Mouse (Mus musculus): ENCODE measurements at regions not wholly inside any gene's neighbourhood (a gene's known extent, or its start where the extent isn't known, plus 50 kb on each side); places are given as distances from the start of the nearest gene placed in this dataset.

DNA sequence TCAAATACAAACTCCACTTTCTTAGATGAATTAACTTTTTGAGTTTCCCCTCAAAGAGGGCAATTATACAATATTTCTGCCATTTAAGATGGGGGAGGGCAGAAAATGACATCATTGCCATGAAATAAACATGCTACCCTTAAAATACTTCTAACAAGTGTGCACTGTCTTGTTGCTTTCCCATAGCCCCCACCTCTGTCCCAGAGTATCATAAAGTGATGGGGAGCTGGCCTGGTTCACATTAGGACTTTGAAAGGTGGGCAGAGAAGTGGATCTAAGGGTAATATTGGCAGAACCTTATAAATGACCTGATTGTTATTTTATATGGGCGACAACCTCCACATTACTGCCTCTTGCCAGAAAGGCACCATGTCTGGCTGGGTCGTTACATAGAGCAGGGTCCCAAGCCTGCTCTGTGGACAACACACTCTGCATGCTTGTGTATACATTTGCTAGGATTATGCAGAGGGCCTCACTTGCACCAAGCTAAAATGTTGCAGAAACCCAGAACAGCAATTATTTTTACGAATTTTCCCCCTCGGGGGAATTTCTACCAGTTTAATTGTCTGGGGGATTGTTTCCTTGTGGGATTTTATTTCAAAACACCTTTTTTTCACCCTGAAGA is 521.3 kb downstream of the Ebf1 start:
- TF ChIP-seq CTCF (conservative IDR thresholded peaks at IDR 0.05) = no peak
- Histone ChIP-seq H3K27ac (no peak overlapping the region), H3K4me3 (no peak overlapping the region)
- no peak for DNase-seq (ENCODE audit: low spot score in 2 of 2)

DNA sequence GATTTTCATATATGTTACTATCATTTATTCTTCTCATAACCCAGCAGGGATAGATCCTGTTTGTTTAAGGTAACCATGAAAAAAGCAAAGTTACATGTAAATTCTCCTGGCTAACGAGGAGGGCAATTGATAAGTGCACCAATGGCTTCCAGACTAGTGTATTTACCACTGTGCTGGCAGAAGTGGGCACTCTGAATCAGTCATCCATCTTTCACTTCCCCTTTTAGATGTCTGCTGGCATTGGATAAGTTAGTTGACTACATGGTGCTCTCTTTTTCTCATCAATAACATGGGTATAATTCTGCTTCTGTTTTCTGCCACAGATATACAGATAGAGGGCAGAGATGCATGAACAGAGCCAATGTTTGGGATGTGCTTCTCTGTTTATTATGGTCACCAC is 523.4 kb downstream of the Ebf1 start:
- Histone ChIP-seq H3K27ac (no peak overlapping the region), H3K4me3 (no peak overlapping the region)
- no peak for TF ChIP-seq CTCF (conservative IDR thresholded peaks at IDR 0.05)
- no peak for DNase-seq (ENCODE audit: low spot score in 2 of 2)

DNA sequence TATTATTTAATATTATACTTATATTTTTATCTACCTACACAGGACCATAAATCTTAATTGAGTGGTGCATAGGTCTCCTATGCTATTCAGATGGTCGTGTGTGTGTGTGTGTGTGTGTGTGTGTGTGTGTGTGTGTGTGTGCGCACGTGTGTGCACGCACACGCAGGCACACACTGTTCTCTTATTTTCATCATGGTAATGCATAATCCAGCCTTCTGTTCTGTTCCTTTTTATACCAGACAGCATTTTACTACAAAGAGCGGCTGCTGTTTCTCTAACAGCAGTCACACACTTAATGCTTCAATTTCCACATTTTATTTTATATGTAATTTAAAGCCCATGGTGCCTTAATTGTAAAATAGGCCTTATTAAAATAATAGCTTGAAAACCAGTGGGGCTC is 537.0 kb downstream of the Ebf1 start:
- DNase-seq (ENCODE audit: low spot score in 2 of 2) = no peak
- Histone ChIP-seq H3K4me3 (no peak overlapping the region), H3K27ac (no peak overlapping the region)
- no peak for TF ChIP-seq CTCF (conservative IDR thresholded peaks at IDR 0.05)

DNA sequence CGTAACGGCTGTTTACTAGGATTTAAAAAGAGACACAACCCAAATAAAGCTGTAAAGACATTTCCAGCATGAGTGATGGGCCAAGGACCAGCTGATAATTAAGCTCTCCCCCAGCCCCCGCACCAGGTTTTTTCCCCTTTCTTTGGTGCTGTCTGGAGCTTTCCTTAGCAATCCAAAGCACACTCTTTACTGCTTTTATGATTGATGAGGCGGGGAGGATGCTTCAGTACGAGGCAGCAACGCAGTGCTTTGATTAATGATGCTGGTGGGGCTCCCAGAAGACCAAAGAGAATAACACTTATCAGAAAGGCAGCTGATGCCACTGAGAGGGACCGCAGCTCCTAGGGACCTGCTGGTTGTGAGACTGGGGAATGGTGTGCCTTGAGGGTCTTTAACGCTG is 537.4 kb downstream of the Ebf1 start:
- Histone ChIP-seq H3K4me3 (no peak overlapping the region), H3K27ac (no peak overlapping the region)
- peak; percentile 0 to 12 for DNase-seq (ENCODE audit: low spot score in 2 of 2)
- TF ChIP-seq CTCF (conservative IDR thresholded peaks at IDR 0.05) = no peak

DNA sequence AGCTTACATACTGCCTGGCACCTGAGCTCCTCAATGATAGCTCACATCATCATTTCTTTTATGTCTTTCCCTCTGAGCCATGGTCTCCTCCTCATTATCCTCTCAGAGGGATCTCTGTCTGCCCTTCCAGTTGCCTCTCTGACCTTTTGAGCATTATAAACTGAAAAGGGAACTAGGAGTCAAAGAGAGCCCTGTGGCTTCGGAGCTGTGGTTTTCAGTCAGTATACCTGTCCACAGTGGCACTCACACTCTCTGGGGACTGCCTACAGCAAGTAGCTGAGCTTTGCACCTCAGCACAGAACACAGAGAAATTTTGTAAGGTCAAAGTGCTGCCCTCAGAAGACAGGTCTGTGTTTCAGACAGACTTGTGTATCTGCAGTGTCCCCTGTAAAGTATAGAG is 538.7 kb downstream of the Ebf1 start:
- DNase-seq (ENCODE audit: low spot score in 2 of 2) = no peak
- TF ChIP-seq CTCF (conservative IDR thresholded peaks at IDR 0.05) = no peak
- Histone ChIP-seq H3K27ac (no peak overlapping the region), H3K4me3 (no peak overlapping the region)

DNA sequence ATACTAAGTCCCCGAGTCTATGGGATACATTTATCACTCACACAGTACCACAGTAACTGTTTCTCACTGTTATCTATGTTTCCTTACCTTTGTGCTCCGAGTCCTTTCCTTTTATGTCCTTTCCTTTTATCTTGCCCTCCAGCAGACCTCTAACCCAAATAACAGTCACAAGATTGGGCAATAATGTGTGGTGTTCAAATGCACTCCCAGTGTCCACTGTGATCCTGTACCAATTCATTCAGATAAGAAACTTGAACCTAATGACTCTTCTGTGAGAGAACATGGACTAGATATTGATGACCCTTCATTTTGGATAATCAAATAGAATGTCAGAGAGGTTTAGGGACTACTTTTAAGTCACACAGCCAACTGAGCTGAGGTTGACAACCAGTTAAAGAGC is 541.2 kb downstream of the Ebf1 start:
- H3K4me3 ChIP-seq = no peak overlapping the region
- TF ChIP-seq CTCF (conservative IDR thresholded peaks at IDR 0.05) = no peak
- no peak for DNase-seq (ENCODE audit: low spot score in 2 of 2)
- no peak overlapping the region for H3K27ac ChIP-seq

DNA sequence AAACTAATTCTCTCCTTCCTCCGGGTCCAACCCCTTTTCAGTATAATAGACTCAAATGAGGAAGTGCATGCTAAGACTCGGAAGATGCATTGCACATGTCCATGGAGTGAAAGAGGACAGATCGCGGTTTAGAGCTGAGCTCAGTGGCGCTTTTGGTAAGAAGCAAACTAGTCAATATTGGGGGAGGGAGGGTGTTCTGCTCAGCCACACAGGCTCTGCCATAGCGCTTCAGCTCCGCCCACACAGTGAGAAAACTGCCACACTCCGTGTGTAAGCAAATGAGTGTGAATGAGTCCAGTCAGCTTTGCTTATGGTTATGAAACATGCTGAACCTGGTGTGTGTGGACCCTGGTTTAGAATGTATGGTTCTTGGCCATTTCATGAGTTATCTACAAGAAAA is 543.8 kb downstream of the Ebf1 start:
- DNase-seq (ENCODE audit: low spot score in 2 of 2) = no peak
- Histone ChIP-seq H3K27ac (no peak overlapping the region), H3K4me3 (no peak overlapping the region)
- no peak for TF ChIP-seq CTCF (conservative IDR thresholded peaks at IDR 0.05)

DNA sequence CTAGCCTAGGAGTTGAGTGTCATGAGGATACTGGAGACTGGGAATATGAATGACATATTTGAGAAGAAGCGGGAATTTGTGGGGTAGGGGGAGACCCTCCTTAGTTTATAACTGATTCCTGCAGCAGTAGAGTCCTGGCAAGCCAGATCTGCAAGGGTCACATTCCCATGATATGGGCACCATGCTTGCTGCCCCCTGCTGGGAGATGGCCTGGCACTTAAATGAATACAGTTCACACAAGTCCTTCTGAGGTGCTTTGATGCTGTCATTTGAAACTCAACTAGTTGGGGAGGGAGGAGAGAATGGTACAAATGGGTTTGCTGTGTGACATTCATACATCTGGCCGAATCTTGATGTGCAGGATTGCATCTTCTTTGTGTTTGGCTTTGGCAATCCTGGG is 556.4 kb downstream of the Ebf1 start:
- TF ChIP-seq CTCF (conservative IDR thresholded peaks at IDR 0.05) = peak; percentile 24
- Histone ChIP-seq H3K4me3 (no peak overlapping the region), H3K27ac (no peak overlapping the region)
- no peak for DNase-seq (ENCODE audit: low spot score in 2 of 2)

DNA sequence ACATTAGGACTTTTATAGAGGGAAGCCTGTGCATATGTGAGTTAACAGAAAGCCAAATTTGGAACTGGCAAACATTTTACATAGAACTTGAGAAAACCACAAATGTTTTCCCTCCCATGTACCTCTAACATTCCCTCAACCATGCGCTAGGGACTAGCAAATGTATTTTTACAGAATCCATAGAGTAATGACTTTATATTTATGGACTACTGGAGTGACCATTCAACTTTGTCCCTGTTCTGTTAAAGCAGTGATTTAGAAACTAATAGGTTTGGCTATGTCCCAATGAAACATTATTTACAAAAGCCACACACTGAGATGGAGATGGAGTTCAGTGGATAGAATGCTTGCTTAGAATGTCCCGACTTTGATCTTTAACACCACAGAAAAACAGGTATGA is 557.0 kb downstream of the Ebf1 start:
- H3K4me3 ChIP-seq = no peak overlapping the region
- TF ChIP-seq CTCF (conservative IDR thresholded peaks at IDR 0.05) = no peak
- no peak for DNase-seq (ENCODE audit: low spot score in 2 of 2)

DNA sequence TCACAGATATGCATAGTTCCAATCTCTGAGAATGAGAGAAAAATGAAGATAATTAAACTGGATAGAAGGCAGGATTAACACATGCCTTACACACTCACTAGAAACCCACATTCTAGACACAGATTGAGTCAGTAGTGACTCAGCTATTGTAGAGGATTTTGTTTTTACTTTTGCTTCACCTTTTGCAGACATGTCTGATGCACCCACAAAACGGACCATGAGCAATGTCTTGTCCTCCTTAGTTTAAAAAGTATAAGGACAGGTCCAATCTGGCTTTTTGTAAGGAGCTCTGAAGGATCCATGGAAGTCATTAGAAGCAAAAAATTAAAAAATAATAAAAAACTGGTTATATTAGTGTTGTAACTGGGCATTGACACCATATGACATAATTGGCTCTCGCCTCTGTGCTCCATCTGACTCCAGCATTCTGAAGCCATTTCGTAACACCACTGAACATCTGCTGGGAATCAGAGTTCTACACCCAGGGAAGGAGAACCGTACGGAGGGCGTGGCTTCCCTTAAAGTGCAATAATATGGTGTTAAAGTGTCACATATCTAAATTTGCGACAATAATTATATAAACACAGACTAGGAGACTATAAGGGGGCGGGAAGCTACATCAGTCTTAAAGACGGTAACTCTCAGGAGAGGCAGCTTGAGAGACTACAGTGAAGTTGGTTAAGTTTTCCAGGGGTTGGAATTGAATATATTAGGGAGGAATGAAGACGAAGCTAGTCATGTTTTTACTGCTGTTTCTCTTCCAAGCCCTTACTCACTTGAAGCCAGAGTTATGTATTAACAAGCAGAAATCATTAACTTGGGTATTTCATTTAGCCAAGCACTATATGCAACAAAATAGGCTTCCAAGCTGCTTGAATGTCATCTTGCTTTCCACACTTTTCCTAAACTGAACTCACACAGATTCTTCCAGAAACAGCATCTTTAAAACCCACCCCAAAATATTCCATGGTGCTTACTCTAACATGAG is 558.0 kb downstream of the Ebf1 start:
- no peak overlapping the region for H3K4me3 ChIP-seq
- TF ChIP-seq CTCF (conservative IDR thresholded peaks at IDR 0.05) = no peak
- no peak overlapping the region for H3K27ac ChIP-seq
- DNase-seq (ENCODE audit: low spot score in 2 of 2) = peak in 1 of 2 experiments; percentile 11

More for the DNA sequence above, 557.0 kb downstream of the Ebf1 start:
- no peak overlapping the region for H3K27ac ChIP-seq

DNA sequence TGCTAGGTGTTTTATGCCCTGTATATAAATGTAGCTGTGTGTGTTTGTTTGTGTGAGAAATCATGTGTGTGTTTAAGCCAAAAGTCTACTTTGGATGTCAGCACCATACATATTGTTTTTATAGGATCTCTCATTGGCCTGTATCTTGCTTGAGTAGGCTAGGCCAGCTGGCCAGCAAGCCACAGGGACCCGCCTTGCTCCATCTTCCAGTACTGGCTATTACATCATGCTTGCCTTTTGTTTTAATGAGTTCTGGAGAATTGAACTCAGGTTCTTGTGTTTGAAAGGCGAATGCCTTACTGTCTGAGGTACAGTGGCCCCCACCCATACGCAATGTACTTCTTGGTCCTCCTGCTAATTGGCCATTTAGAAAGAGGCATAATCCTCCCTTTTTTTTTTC is 559.9 kb downstream of the Ebf1 start:
- no peak for DNase-seq (ENCODE audit: low spot score in 2 of 2)
- Histone ChIP-seq H3K4me3 (no peak overlapping the region), H3K27ac (no peak overlapping the region)
- no peak for TF ChIP-seq CTCF (conservative IDR thresholded peaks at IDR 0.05)

DNA sequence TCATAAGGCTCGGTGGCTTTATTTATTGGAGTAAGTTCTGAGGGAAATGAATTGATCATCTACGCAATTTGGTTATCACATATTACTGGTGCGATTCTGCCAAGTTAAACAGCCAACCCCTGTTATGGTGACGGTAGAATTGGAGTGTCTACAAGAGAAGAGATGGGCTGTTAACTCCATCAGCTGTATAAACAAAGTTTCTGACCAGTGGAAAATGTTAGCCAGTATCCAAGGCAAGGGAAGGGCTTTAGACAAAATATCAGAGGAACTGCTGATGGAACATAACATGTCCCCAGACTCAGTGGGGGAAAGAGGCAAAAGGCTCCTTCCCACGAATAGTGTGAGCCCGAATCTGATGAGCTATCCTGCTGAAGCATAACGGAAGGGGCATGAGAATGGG is 560.9 kb downstream of the Ebf1 start:
- no peak overlapping the region for H3K27ac ChIP-seq
- H3K4me3 ChIP-seq = no peak overlapping the region
- no peak for TF ChIP-seq CTCF (conservative IDR thresholded peaks at IDR 0.05)
- no peak for DNase-seq (ENCODE audit: low spot score in 2 of 2)

DNA sequence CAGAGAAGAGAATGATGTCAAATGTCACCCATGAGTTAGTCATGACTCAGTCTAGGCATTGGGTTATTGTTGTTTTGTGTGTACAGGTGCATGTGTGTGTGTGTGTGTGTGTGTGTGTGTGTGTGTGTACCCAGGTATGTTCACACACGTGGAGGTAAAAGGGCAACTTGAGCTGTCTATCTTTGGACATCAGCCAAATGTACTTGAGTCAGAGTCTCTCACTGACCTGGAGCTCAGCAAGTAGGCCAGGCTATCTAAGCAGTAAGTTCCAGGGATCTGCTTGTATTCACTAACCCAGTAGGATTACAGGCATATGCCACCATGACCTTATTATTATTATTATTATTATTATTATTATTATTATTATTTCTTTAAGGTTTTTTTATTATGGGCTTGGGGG is 561.9 kb downstream of the Ebf1 start:
- no peak for TF ChIP-seq CTCF (conservative IDR thresholded peaks at IDR 0.05)
- no peak overlapping the region for H3K4me3 ChIP-seq
- H3K27ac ChIP-seq = no peak overlapping the region
- DNase-seq (ENCODE audit: low spot score in 2 of 2) = no peak

Measured in layer of hippocampus, adult 2 months (tissue).